Mouse (Mus musculus) heart, postnatal 0 days (tissue): ENCODE results near the gene Shroom3. TPM values are rescaled to one million over a fixed set of nuclear protein-coding genes. Genes with fewer than 3 reads are reported as not detected.

Experiments used
- ATAC-seq: fragments of 200-750 bp; cut with Nextera tagmentation; 2 replicates; pipeline ENCODE4 v1.8.0; 2017; ENCODE audit warnings: low read depth, moderate number of reproducible peaks, moderate library complexity; ENCODE audit not compliant: insufficient read depth
- DNase-seq: peaks from one replicate; pipeline ENCODE4 v3.0.0-alpha.2; 2016; ENCODE audit warnings: low spot score
- H3K27ac ChIP-seq: fragments of 300-500 bp; sonication (generic); 2 replicates; pipeline ENCODE4 v1.5.1; 2014; ENCODE audit warnings: low read depth, mild to moderate bottlenecking
- H3K27me3 ChIP-seq: fragments of 300-500 bp; sonication (generic); 2 replicates; pipeline ENCODE4 v1.6.1; 2014; ENCODE audit warnings: low read length, mixed read lengths; ENCODE audit not compliant: control insufficient read depth, insufficient read depth
- H3K36me3 ChIP-seq: fragments of 300-500 bp; sonication (generic); replicated peaks from 2 replicates; pipeline ENCODE4 v1.6.1; 2014; ENCODE audit warnings: low read length, mixed read lengths; ENCODE audit not compliant: control insufficient read depth, insufficient read depth
- H3K4me1 ChIP-seq: fragments of 300-500 bp; sonication (generic); 2 replicates; pipeline ENCODE4 v1.6.1; 2014; ENCODE audit warnings: antibody characterized with exemption; ENCODE audit not compliant: control insufficient read depth, insufficient read depth
- H3K4me2 ChIP-seq: fragments of 300-500 bp; sonication (generic); 2 replicates; pipeline ENCODE4 v1.6.1; 2014; ENCODE audit warnings: low read depth, mild to moderate bottlenecking, low read length, moderate library complexity
- H3K4me3 ChIP-seq: fragments of 300-500 bp; sonication (generic); 2 replicates; pipeline ENCODE4 v1.5.1; 2014; ENCODE audit warnings: low read depth, low read length
- H3K9ac ChIP-seq: fragments of 300-500 bp; sonication (generic); replicated peaks from 2 replicates; pipeline ENCODE4 v1.6.1; 2014; ENCODE audit warnings: low read depth, low read length, mixed read lengths
- H3K9me3 ChIP-seq: fragments of 300-500 bp; sonication (generic); replicated peaks from 2 replicates; pipeline ENCODE4 v1.6.1; 2016; ENCODE audit warnings: low read length; ENCODE audit not compliant: control insufficient read depth
- CTCF ChIP-seq: IDR thresholded peaks from 2 replicates; pipeline ENCODE4 v1.5.1; 2016; ENCODE audit warnings: antibody characterized with exemption, control low read depth, low read depth
- EP300 ChIP-seq: IDR thresholded peaks from 2 replicates; pipeline ENCODE4 v1.6.1; 2016; ENCODE audit warnings: antibody characterized with exemption, low read depth
- WGBS: fragments of 180-500 bp; shearing (Covaris S2); extraction: QIAGEN DNeasy Blood & Tissue Kit; methylation state at CpG from one replicate; pipeline ENCODE4 v1.1.7; 2014; 5-methylcytosine and 5-hydroxymethylcytosine counted together
- polyA plus RNA-seq: library from polyadenylated mRNA; unstranded; fragments of >200 nt; fragmentation: Nextera tagmentation; extraction: Ambion mirVana; gene quantifications from 2 replicates; pipeline ENCODE4 v1.2.1, GENCODE M21; 2015
- total RNA-seq: library from RNA; depleted of rRNA; stranded (reverse); fragments of >200 nt; gene quantifications from 2 replicates; pipeline ENCODE4 v1.2.3, GENCODE M21; 2014; ENCODE audit warnings: low replicate concordance

Shroom3 gene
- total and polyA plus RNA-seq, 2 experiments from 2014 or later, result 13.3 to 72.4 TPM

DNA sequence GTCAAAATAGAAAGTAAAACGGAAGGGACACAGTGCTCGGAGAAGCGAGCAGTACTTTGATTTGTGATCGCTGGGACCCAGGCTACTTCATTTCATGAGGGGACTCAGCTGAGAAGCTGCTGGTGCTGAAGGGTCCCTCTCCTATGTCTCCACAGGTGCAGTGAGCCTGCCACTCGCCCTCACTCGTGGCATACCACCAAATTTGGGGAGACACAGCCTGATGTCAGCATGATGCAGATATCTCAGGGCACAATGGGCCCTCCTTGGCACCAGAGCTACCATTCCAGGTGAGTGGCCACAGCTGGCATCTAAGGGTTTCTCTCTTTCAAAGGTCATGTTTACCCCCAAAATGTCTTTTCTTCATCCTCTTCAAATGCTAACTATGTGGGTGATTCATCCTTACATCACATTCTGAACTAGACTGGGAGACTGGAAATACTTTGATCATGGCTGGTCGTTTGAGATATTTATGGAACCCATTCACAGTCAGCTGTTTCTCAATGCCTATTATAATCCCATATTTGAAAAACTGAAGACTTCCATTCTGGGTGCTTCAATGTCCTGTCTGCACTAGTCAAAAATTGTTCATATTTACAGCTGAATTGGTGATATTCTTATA is 250.5 kb downstream of the Shroom3 start:
- Histone ChIP-seq H3K27ac (peak overlapping the region; percentile 33), H3K9me3 (no peaks in the 10 kb centered on the region), H3K4me2 (peak overlapping the region; percentile 35), H3K4me1 (peaks cover 54% of the 10 kb centered on the region), H3K4me3 (no peak overlapping the region; the same call in 1 of the 2 replicates), H3K9ac (peak overlapping the region; percentile 22; the same call in 1 of the 2 replicates), H3K36me3 (peaks cover 8% of the 10 kb centered on the region; the same call in 1 of the 2 replicates), H3K27me3 (no peaks in the 10 kb centered on the region)
- TF ChIP-seq EP300, result no peak
- TF ChIP-seq CTCF, result no peak
- ATAC-seq (no peak), DNase-seq (no peak)
- WGBS, result 39% methylated on average over 7 of the region's 7 CpGs

DNA sequence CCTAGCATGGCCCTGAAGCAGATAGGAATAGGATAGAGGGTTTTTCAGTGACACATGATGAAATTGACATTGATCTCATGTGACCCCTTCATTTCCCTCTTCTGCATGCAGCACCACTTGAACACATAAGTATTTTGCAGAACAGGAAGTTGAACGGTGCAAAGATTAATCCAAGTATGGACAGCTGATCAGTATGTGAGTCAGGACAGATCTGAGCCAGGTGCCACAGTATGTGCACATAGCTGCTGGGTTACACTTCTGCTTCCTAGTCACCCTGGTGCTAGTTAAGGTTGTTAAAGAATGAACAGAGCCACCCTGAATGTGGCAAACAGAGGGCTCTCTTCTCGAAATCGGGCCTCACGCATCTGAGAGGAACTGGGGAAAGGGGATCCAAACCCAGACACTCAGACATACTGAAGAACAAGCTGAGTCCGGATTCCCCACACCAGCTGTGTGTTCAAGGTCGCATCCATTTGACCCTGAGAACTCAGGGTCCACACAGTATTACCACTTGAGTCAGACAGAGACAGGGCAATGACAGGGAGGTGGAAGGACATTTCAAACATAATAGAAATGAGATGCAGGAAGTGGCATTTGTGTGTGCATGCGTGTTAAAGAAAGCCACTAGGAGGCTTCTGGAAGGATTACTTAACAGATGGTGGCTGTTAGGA is 251.2 kb downstream of the Shroom3 start:
- H3K4me1 ChIP-seq, result peaks cover 48% of the 10 kb centered on the region
- peaks cover 8% of the 10 kb centered on the region; the same call in 1 of the 2 replicates for H3K36me3 ChIP-seq
- H3K27me3 ChIP-seq, result no peaks in the 10 kb centered on the region
- H3K4me3 ChIP-seq, result no peak overlapping the region
- H3K9me3 ChIP-seq, result no peaks in the 10 kb centered on the region
- ATAC-seq, result no peak
- H3K27ac ChIP-seq, result no peak overlapping the region
- TF ChIP-seq CTCF (no peak), EP300 (no peak)
- no peak for DNase-seq
- WGBS, result 64% methylated on average over 7 of the region's 7 CpGs
- no peak overlapping the region for H3K4me2 ChIP-seq
- H3K9ac ChIP-seq, result no peak overlapping the region

DNA sequence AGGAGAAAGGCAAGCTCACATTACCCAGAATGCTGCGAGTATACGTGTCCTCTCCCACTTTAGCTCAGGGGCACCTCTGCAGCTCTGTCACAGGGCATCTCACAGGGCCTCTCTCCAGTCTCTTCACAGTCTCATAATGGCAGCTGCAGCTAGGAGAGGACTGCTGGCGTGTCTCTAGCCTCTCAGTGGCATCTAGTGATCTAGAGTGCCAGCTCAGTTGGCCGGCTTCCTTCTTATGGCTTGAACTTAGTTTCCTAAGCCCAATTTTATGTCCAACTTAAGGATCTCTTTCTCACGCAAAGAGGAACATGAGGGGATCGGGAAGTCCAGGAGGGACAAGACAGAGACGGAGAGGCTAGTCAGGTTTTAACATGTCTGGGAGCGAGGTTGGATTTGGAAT is 252.6 kb downstream of the Shroom3 start:
- WGBS, result 83% methylated on average over 8 of the region's 8 CpGs
- peaks cover 37% of the 10 kb centered on the region for H3K4me1 ChIP-seq
- H3K9me3 ChIP-seq, result no peaks in the 10 kb centered on the region
- no peak for DNase-seq
- no peak for ATAC-seq
- H3K36me3 ChIP-seq, result peaks cover 19% of the 10 kb centered on the region
- no peak overlapping the region for H3K4me3 ChIP-seq
- H3K27ac ChIP-seq, result peak overlapping the region; percentile 39; the same call in 1 of the 2 replicates
- TF ChIP-seq EP300, result no peak
- no peak for TF ChIP-seq CTCF
- H3K27me3 ChIP-seq, result no peaks in the 10 kb centered on the region
- no peak overlapping the region for H3K4me2 ChIP-seq
- no peak overlapping the region for H3K9ac ChIP-seq

DNA sequence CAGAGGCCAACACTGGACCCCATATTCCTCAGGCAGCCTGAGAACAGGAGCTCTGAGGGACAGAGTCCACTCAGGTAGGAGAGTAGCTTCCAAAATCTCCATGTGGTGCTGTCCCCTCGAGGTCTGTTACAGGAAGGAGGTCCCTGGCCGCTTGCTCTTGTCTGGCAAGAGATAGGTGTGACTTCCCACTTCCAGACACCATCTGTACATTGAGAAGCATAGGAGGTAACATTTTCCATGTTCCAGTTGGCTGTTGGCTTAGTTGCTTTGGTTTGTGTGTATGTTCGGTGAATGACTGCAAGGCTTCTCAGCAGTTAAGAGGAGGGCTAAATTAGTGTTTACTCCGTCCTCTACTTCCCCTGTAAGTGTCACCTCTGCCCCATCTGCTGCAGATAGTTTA is 254.5 kb downstream of the Shroom3 start:
- Histone ChIP-seq H3K4me1 (peaks cover 20% of the 10 kb centered on the region), H3K27me3 (no peaks in the 10 kb centered on the region), H3K4me2 (no peak overlapping the region), H3K4me3 (no peak overlapping the region), H3K36me3 (peaks cover 38% of the 10 kb centered on the region), H3K27ac (no peak overlapping the region), H3K9me3 (peaks cover 11% of the 10 kb centered on the region), H3K9ac (no peak overlapping the region)
- WGBS, result 65% methylated on average over 4 of the region's 4 CpGs
- DNase-seq (no peak), ATAC-seq (no peak)
- TF ChIP-seq CTCF (no peak), EP300 (no peak)

DNA sequence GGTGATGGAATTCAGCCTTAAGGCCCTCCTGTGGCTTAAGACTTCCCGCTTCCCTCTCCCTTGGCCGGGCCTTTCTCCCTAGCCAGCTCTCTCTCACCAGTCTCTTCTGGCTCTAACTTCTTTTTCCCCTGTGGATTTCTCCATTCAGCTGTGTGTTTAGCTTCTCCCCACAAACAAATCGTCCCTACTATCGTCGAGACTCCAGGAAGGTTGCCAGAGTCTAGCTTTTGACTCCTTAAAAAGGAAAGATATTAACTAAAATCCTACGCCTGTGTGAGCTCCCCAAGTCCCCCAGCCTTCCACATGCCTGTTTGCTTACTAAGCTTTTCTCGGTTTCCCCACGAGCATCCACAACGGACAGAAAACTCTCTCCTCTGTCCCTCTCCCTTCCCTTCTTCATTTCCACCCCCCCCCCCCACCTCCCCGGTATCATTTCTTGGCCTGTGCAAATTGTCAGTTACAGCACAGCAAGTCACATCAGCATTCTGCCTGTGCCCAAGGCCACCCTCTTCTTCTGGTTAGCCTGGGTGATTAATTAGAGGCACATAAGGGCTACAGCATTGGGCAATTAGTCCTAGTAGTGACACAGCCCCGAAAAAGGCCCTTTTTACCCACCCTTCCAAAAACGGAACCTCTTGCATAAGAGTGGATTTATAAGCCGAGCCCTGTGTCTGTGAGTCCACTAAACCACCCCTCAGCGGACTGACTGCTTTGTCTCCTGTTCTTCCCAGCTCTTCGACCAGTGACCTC is 256.2 kb downstream of the Shroom3 start:
- Histone ChIP-seq H3K4me1 (peaks cover 8% of the 10 kb centered on the region), H3K36me3 (peaks cover 48% of the 10 kb centered on the region), H3K27ac (peak overlapping the region; percentile 43; the same call in 1 of the 2 replicates), H3K4me2 (no peak overlapping the region), H3K9me3 (peaks cover 13% of the 10 kb centered on the region), H3K27me3 (no peaks in the 10 kb centered on the region), H3K9ac (no peak overlapping the region), H3K4me3 (no peak overlapping the region)
- no peak for DNase-seq
- ATAC-seq, result no peak
- WGBS, result 71% methylated on average over 15 of the region's 15 CpGs
- no peak for TF ChIP-seq CTCF
- TF ChIP-seq EP300, result no peak
